Mouse (Mus musculus) retina, embryonic 14.5 days (tissue): ENCODE data around the gene Ephb2.

Experiments
- DNase-seq: peaks from one replicate; pipeline ENCODE4 v3.0.0-alpha.2; 2015; ENCODE audit warnings: low spot score

Ephb2 gene

GRCm38 (mm10) chr4:136800366-136800765, 35.4 kb downstream of the Ephb2 start:
- DNase-seq = no peak

- no peak for DNase-seq
These were observed 37.9 kb downstream of the Ephb2 start for GRCm38 (mm10) chr4:136797677-136798569.

GRCm38 (mm10) chr4:136793320-136793719, 42.5 kb downstream of the Ephb2 start:
- DNase-seq = no peak

GRCm38 (mm10) chr4:136789821-136790220, 46.0 kb downstream of the Ephb2 start:
- no peak for DNase-seq

- DNase-seq = no peak
These were observed 48.4 kb downstream of the Ephb2 start for GRCm38 (mm10) chr4:136787357-136787756.

GRCm38 (mm10) chr4:136786453-136787276, 49.1 kb downstream of the Ephb2 start:
- DNase-seq = peak; percentile 46

- DNase-seq = no peak
These were observed 52.1 kb downstream of the Ephb2 start for GRCm38 (mm10) chr4:136783552-136784150.

GRCm38 (mm10) chr4:136782579-136782925, 53.2 kb downstream of the Ephb2 start:
- DNase-seq = no peak

GRCm38 (mm10) chr4:136781868-136782578, 53.8 kb downstream of the Ephb2 start:
- DNase-seq = no peak

GRCm38 (mm10) chr4:136780201-136780895, 55.4 kb downstream of the Ephb2 start:
- DNase-seq = no peak

GRCm38 (mm10) chr4:136779156-136779555, 56.6 kb downstream of the Ephb2 start:
- no peak for DNase-seq

- DNase-seq = no peak
These were observed 59.3 kb downstream of the Ephb2 start for GRCm38 (mm10) chr4:136776471-136776892.

- no peak for DNase-seq
These were observed 59.9 kb downstream of the Ephb2 start for GRCm38 (mm10) chr4:136775903-136776302.

GRCm38 (mm10) chr4:136774201-136774600, 61.6 kb downstream of the Ephb2 start:
- DNase-seq = no peak

- DNase-seq = peak; percentile 84
These were observed 62.7 kb downstream of the Ephb2 start for GRCm38 (mm10) chr4:136772952-136773584.

- DNase-seq = peak; percentile 60
These were observed 63.5 kb downstream of the Ephb2 start for GRCm38 (mm10) chr4:136772318-136772717.

- DNase-seq = no peak
These were observed 65.1 kb downstream of the Ephb2 start for GRCm38 (mm10) chr4:136770718-136771117.

GRCm38 (mm10) chr4:136768499-136768898, 67.3 kb downstream of the Ephb2 start:
- no peak for DNase-seq

- DNase-seq = no peak
These were observed 70.7 kb downstream of the Ephb2 start for GRCm38 (mm10) chr4:136765080-136765479.

GRCm38 (mm10) chr4:136763349-136763748, 72.4 kb downstream of the Ephb2 start:
- no peak for DNase-seq
